Mouse (Mus musculus) limb, embryonic 13.5 days (tissue): ENCODE measurements around the gene Mbd6. TPM values are rescaled to one million over a fixed set of nuclear protein-coding genes. Genes with fewer than 3 reads are reported as not detected.
"Not testable (repeated sequence)": the region's sequence is repeated elsewhere in the genome, so short reads cannot be mapped to it uniquely, and the experiment has no call there.

Experiments
- ATAC-seq: fragments of 200-750 bp; cut with Nextera tagmentation; 2 replicates; pipeline ENCODE4 v1.8.0; 2017; ENCODE audit warnings: low read depth, moderate number of reproducible peaks, moderate TSS enrichment; ENCODE audit not compliant: low FRiP score
- H3K27ac ChIP-seq: fragments of 300-500 bp; sonication (generic); 2 replicates; pipeline ENCODE4 v1.5.1; 2015; ENCODE audit warnings: inconsistent platforms, mild to moderate bottlenecking, moderate library complexity
- H3K27me3 ChIP-seq: fragments of 300-500 bp; sonication (generic); 2 replicates; pipeline ENCODE4 v1.6.1; 2015; ENCODE audit warnings: mild to moderate bottlenecking, inconsistent platforms
- H3K36me3 ChIP-seq: fragments of 300-500 bp; sonication (generic); 2 replicates; pipeline ENCODE4 v1.6.1; 2015; ENCODE audit warnings: inconsistent platforms, mild to moderate bottlenecking, moderate library complexity
- H3K4me1 ChIP-seq: fragments of 300-500 bp; sonication (generic); 2 replicates; pipeline ENCODE4 v1.6.1; 2015; ENCODE audit warnings: inconsistent platforms
- H3K4me2 ChIP-seq: fragments of 300-500 bp; sonication (generic); replicated peaks from 2 replicates; pipeline ENCODE4 v1.6.1; 2015; ENCODE audit warnings: inconsistent platforms, mild to moderate bottlenecking, moderate library complexity
- H3K4me3 ChIP-seq: fragments of 300-500 bp; sonication (generic); 2 replicates; pipeline ENCODE4 v1.5.1; 2015; ENCODE audit warnings: moderate library complexity, mild to moderate bottlenecking, inconsistent platforms
- H3K9ac ChIP-seq: fragments of 300-500 bp; sonication (generic); 2 replicates; pipeline ENCODE4 v1.6.1; 2015; ENCODE audit warnings: mild to moderate bottlenecking, inconsistent platforms
- H3K9me3 ChIP-seq: fragments of 300-500 bp; sonication (generic); 2 replicates; pipeline ENCODE4 v1.6.1; 2016; ENCODE audit warnings: inconsistent platforms
- WGBS: fragments of 180-500 bp; shearing (Covaris S2); methylation state at CpG from one replicate; pipeline ENCODE4 v1.1.7; 2015; 5-methylcytosine and 5-hydroxymethylcytosine counted together
- polyA plus RNA-seq: library from polyadenylated mRNA; unstranded; fragments of >200 nt; fragmentation: Nextera tagmentation; extraction: Ambion mirVana; gene quantifications from 2 replicates; pipeline ENCODE4 v1.2.1, GENCODE M21; 2015

Mbd6 gene
- polyA plus RNA-seq, 1 experiment from 2014 or later, result 15.0 TPM

GRCm38 (mm10) chr10:127311476-127312355 lies 22.9 kb upstream of the Mbd6 start, which contains the start of gene Mars:
TSS of gene Mars (minus strand) at chr10:127311786.
- H3K36me3 ChIP-seq, result peaks cover 26% of the 10 kb centered on the region
- H3K9me3 ChIP-seq, result no peaks in the 10 kb centered on the region
- H3K27me3 ChIP-seq, result no peaks in the 10 kb centered on the region
- peaks cover 10% of the 10 kb centered on the region for H3K4me1 ChIP-seq
- peak within 1 kb of the TSS; percentile 83 for H3K4me2 ChIP-seq
- H3K9ac ChIP-seq, result peak within 1 kb of the TSS; percentile 79
- H3K27ac ChIP-seq, result peak within 1 kb of the TSS; percentile 53
- peak; percentile 98 for ATAC-seq
- under 1% methylated on average over 65 of the region's 65 CpGs for WGBS
- H3K4me3 ChIP-seq, result peak within 1 kb of the TSS; percentile 74

GRCm38 (mm10) chr10:127310523-127311475 lies 22.0 kb upstream of the Mbd6 start:
- H3K9ac ChIP-seq, result peak overlapping the region; percentile 79
- peak; percentile 45 for ATAC-seq
- H3K27ac ChIP-seq, result peak overlapping the region; percentile 53
- no peaks in the 10 kb centered on the region for H3K27me3 ChIP-seq
- H3K36me3 ChIP-seq, result peaks cover 36% of the 10 kb centered on the region
- H3K4me2 ChIP-seq, result peak overlapping the region; percentile 83
- no peaks in the 10 kb centered on the region for H3K9me3 ChIP-seq
- peaks cover 10% of the 10 kb centered on the region for H3K4me1 ChIP-seq
- peak overlapping the region; percentile 74 for H3K4me3 ChIP-seq
- WGBS, result 33% methylated on average over 23 of the region's 23 CpGs

GRCm38 (mm10) chr10:127309167-127309566 lies 20.3 kb upstream of the Mbd6 start:
- Histone ChIP-seq H3K36me3 (peaks cover 52% of the 10 kb centered on the region), H3K4me1 (peaks cover 10% of the 10 kb centered on the region)
- not testable (repeated sequence) for H3K4me3 ChIP-seq, ATAC-seq, H3K27ac ChIP-seq, H3K4me2 ChIP-seq, H3K9me3 ChIP-seq, H3K27me3 ChIP-seq, H3K9ac ChIP-seq
- whole genome bisulfite sequencing, result 90% methylated on average over 3 of the region's 3 CpGs

- H3K36me3 ChIP-seq, result peaks cover 94% of the 10 kb centered on the region
- ATAC-seq, result no peak
- no peak overlapping the region for H3K4me3 ChIP-seq
- 93% methylated on average over 11 of the region's 11 CpGs for WGBS
- no peak overlapping the region for H3K4me2 ChIP-seq
- no peaks in the 10 kb centered on the region for H3K9me3 ChIP-seq
- H3K4me1 ChIP-seq, result no peaks in the 10 kb centered on the region
- H3K9ac ChIP-seq, result no peak overlapping the region
- no peak overlapping the region for H3K27ac ChIP-seq
- H3K27me3 ChIP-seq, result no peaks in the 10 kb centered on the region
Observed at GRCm38 (mm10) chr10:127303136-127303535, 14.3 kb upstream of the Mbd6 start.

- Histone ChIP-seq H3K9ac (no peak overlapping the region), H3K9me3 (no peaks in the 10 kb centered on the region), H3K27ac (no peak overlapping the region), H3K4me1 (no peaks in the 10 kb centered on the region), H3K4me2 (no peak overlapping the region), H3K4me3 (no peak overlapping the region), H3K27me3 (no peaks in the 10 kb centered on the region), H3K36me3 (peaks cover 93% of the 10 kb centered on the region)
- no peak for ATAC-seq
- WGBS, result 90% methylated on average over 6 of the region's 6 CpGs
Observed at GRCm38 (mm10) chr10:127300361-127300760, 11.5 kb upstream of the Mbd6 start.

GRCm38 (mm10) chr10:127297015-127297871 lies 8.4 kb upstream of the Mbd6 start:
- H3K9me3 ChIP-seq, result no peaks in the 10 kb centered on the region
- H3K4me1 ChIP-seq, result peaks cover 7% of the 10 kb centered on the region
- H3K36me3 ChIP-seq, result peaks cover 87% of the 10 kb centered on the region
- H3K4me2 ChIP-seq, result no peak overlapping the region
- H3K27me3 ChIP-seq, result no peaks in the 10 kb centered on the region
- H3K9ac ChIP-seq, result no peak overlapping the region
- no peak overlapping the region for H3K4me3 ChIP-seq
- no peak for ATAC-seq
- WGBS, result 90% methylated on average over 16 of the region's 16 CpGs
- H3K27ac ChIP-seq, result no peak overlapping the region

GRCm38 (mm10) chr10:127295986-127296794 lies 7.4 kb upstream of the Mbd6 start:
- WGBS, result 91% methylated on average over 24 of the region's 24 CpGs
- H3K27ac ChIP-seq, result no peak overlapping the region

GRCm38 (mm10) chr10:127294895-127295510 lies 6.2 kb upstream of the Mbd6 start:
- Histone ChIP-seq H3K4me1 (peaks cover 18% of the 10 kb centered on the region), H3K9ac (no peak overlapping the region), H3K27ac (no peak overlapping the region), H3K4me2 (no peak overlapping the region), H3K36me3 (peaks cover 65% of the 10 kb centered on the region), H3K27me3 (no peaks in the 10 kb centered on the region), H3K9me3 (no peaks in the 10 kb centered on the region), H3K4me3 (no peak overlapping the region)
- WGBS, result 89% methylated on average over 10 of the region's 10 CpGs
- no peak for ATAC-seq

More at GRCm38 (mm10) chr10:127295986-127296794, 7.4 kb upstream of the Mbd6 start:
- no peaks in the 10 kb centered on the region for H3K27me3 ChIP-seq
- peaks cover 77% of the 10 kb centered on the region for H3K36me3 ChIP-seq
- no peak overlapping the region for H3K4me3 ChIP-seq
- peaks cover 18% of the 10 kb centered on the region for H3K4me1 ChIP-seq
- no peaks in the 10 kb centered on the region for H3K9me3 ChIP-seq
- no peak overlapping the region for H3K9ac ChIP-seq
- no peak overlapping the region for H3K4me2 ChIP-seq
- no peak for ATAC-seq

GRCm38 (mm10) chr10:127293590-127294113 lies 4.8 kb upstream of the Mbd6 start:
- no peak overlapping the region for H3K4me3 ChIP-seq
- H3K9ac ChIP-seq, result no peak overlapping the region
- WGBS, result 80% methylated on average over 3 of the region's 3 CpGs
- no peaks in the 10 kb centered on the region for H3K9me3 ChIP-seq
- peaks cover 52% of the 10 kb centered on the region for H3K36me3 ChIP-seq
- H3K27ac ChIP-seq, result no peak overlapping the region
- no peak overlapping the region for H3K4me2 ChIP-seq
- ATAC-seq, result no peak
- H3K4me1 ChIP-seq, result peaks cover 26% of the 10 kb centered on the region
- H3K27me3 ChIP-seq, result no peaks in the 10 kb centered on the region

GRCm38 (mm10) chr10:127292987-127293538 lies 4.2 kb upstream of the Mbd6 start:
- Histone ChIP-seq H3K9ac (no peak overlapping the region), H3K9me3 (no peaks in the 10 kb centered on the region), H3K4me2 (no peak overlapping the region), H3K27ac (no peak overlapping the region), H3K27me3 (no peaks in the 10 kb centered on the region), H3K36me3 (peaks cover 51% of the 10 kb centered on the region), H3K4me1 (peaks cover 26% of the 10 kb centered on the region), H3K4me3 (no peak overlapping the region)
- no peak for ATAC-seq
- WGBS, result 88% methylated on average over 6 of the region's 6 CpGs
